Mouse (Mus musculus) heart, adult 18-20 months (tissue): Measurements from ENCODE around the gene Serpina3f. TPM values are rescaled to one million over a fixed set of nuclear protein-coding genes. Genes with fewer than 3 reads are reported as not detected.
"Not testable (repeated sequence)": the region's sequence is repeated elsewhere in the genome, so short reads cannot be mapped to it uniquely, and the experiment has no call there.

ENCODE experiments used
- DNase-seq, 2 experiments: peaks; one replicate each; pipeline ENCODE4 v3.0.0; 2021 to 2022; ENCODE audit warnings: mixed read lengths in 1 of 2
- long read RNA-seq, 2 experiments: library from polyadenylated mRNA; stranded (forward); transcript quantifications; one replicate each; pipeline ENCODE4 v2.0.0; 2021
- total RNA-seq, 2 experiments: library from RNA; stranded (reverse); gene quantifications; 2 replicates each; pipeline ENCODE4 v1.2.3; 2021

Serpina3f gene
- total RNA-seq: 1 to 10 TPM in 1 of 2 experiments, under 1 TPM in 1; 0.62 to 1.1 TPM
- long read RNA-seq, experiment 1: 0 reads
- long read RNA-seq, experiment 2: 0 reads

DNA sequence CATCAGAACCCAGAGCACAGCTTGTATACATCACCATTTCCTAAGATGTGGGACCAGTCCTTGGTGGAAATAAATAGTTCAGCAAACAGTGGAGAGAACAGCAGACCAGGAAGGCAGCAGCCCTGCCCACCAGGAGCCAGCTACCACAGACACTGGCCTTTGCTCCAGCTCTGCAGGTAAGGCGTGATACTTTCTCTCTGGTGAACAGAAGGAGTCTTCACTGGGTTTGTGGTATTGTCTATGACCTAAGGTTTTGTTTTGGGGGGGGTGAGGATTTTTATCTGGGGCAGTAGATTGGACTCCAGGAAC lies at the start of gene Serpina3f:
Serpina3f (plus strand) TSS at position 100 of the 309 bp plus-strand sequence.
- no peak for DNase-seq

DNA sequence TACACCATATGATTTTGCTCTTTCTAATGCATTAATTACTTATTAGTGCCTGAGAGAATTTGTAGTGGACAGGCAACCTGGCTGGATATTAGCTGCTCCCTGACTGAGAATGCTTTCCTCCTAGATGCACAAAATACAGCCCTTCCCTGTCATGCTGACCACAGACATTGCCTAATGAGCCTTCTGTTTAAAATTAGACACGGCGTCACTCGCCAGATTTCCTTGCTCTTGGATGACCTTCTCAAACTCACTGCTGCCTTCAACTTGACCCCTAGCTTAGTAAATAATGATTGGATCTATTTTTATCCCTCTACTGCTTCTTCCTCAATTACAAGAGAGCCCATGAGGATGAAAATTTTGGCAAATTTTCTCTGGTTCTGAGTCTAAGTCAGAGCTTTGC lies 39.6 kb upstream of the Serpina3f start:
- DNase-seq: peak; percentile 75 to 80

GRCm38 (mm10) chr12:104175636-104176035 lies 38.7 kb upstream of the Serpina3f start:
- DNase-seq: no peak

DNA sequence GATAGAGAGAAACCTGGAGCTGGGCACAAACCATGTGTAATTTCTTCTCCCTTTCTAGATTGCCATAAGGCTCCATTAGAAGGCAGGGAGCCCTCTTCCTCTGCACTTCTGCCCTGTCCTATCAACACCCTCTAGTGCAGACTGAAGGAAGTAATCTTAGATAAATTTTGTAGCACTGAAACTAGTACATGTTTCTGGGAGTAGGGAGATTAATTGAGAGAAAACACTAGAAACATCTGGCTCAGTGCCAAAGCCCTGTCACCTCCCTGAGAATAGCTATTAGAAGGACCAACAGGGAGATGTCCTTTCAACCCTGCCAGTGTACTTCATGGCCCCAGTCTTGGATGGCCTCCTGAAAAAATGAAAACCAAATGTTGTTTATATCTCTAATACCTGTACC lies 35.8 kb upstream of the Serpina3f start:
- peak; percentile 41 to 44 for DNase-seq

GRCm38 (mm10) chr12:104178987-104179386 lies 35.4 kb upstream of the Serpina3f start:
- no peak for DNase-seq

DNA sequence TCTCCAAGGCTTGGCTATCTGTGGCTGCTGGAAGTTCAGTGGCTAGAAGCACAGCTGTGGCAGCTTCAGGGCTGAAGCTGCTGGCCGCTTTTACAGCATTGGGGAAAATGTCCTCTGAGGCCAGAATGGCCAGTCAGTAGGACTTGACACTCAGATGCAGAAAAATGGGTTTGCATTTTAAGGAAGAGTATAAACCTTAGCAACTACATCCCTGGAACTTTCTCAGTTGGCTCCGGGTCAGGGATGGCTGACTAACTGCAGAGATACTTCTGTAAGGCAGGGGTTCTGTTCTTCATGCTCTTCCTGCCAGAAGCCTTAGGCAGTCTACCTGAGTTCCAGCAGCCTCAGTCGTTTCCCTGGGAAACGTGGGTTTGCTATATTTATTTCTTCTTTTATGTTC lies 29.3 kb upstream of the Serpina3f start:
- DNase-seq: no peak

- DNase-seq: peak in 1 of 2 experiments; percentile 13
These were observed 28.2 kb upstream of the Serpina3f start for GRCm38 (mm10) chr12:104186041-104186581.

DNA sequence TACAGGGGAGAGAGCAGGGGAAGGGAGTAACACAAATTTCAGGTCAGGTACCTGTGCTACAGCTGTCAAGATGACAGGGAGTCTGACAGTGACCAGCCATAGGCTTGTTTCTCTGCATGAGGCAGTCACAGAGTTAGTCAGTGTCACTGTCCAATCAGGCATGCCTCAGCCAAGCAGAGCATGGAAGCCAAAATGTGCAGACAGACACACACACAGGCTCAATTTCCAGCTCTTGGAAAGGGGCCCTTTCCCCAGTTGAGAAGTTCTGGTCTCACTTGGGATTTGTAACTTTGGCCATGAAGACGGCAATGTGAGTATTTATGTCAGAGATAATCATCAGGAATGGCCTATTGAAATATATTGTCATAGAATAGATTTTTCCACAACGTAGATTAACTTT lies 25.1 kb upstream of the Serpina3f start:
- DNase-seq: no peak

DNA sequence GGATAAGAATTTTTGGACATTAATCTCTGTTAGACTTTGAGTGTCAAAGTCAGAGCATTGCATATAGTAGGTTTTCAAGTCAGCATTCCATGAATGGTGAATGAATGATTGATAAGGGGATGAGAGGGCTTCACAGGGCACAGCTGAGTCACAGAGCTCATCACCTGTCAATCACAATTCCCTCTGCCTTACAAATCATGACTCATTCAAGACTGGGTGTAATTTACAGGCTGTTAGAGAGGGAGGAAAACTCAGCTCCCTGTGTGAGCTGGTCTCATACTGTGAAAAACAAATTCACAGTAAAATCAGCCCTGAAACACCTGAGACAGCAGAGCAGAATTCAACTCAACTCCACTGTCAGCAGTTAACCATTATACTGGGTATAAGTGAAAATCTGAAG lies 23.5 kb upstream of the Serpina3f start:
- no peak for DNase-seq

DNA sequence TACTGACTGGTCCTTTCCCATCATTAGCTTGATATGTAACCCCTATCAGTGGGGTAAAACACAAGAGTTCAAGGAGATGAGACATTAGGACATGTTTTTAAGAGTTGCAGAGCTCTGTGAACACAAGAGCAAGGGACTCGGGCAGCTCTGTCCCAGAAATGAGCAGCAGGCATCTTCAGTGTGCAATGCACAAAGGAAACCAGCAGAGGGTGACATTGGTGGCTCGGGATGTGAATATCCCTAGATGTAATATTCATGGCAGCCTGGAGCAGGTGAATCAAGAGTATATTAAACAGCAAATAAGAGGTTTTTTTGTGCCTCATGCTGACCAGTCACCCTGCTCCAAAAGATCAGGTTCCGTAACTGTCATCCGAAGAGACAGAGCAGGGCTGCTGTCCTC lies 5.2 kb upstream of the Serpina3f start:
- no peak for DNase-seq

DNA sequence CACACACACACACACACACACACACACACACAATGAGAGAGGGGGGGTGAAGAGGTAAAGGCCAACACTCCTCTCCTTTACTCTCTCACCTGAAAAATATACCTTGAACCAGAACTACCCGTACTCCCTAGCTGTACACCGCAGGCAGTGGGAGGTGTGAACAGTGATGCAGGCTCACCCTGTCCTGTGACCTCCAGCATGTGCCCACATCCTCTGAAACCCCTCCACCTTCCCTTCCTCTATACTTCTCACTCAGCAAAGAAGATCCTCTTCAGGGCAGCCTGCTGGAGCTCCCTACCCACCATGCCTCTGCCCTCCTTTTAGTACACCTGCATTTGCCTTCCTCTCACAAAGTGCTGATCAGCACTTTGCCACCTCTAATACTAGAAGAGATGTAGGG lies 4.5 kb upstream of the Serpina3f start:
- DNase-seq: no peak

- no peak for DNase-seq
These were observed 477 bp upstream of the Serpina3f start for GRCm38 (mm10) chr12:104213689-104214444.

GRCm38 (mm10) chr12:104215249-104215648 lies 905 bp downstream of the Serpina3f start:
- no peak for DNase-seq

GRCm38 (mm10) chr12:104221616-104222015 lies 7.3 kb downstream of the Serpina3f start:
- DNase-seq: no peak

DNA sequence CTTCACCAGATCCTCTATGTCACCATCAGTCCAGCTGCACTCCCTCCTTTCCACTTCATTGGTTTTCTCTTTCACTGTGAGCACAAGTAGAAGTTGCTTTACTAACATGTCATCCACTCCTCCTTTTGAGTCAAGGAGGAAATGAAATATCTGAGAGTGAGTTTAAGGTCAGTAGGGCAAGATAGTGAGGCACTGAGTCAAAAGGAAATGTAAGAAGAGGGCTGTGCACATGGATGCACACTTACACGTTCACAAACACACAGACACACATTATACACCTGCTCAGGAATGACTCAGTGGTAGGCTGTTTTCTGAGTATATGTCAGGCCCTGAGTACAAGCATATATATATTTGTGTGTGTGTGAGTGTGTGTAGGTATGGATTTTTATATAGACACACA lies 9.3 kb downstream of the Serpina3f start:
- no peak for DNase-seq

DNA sequence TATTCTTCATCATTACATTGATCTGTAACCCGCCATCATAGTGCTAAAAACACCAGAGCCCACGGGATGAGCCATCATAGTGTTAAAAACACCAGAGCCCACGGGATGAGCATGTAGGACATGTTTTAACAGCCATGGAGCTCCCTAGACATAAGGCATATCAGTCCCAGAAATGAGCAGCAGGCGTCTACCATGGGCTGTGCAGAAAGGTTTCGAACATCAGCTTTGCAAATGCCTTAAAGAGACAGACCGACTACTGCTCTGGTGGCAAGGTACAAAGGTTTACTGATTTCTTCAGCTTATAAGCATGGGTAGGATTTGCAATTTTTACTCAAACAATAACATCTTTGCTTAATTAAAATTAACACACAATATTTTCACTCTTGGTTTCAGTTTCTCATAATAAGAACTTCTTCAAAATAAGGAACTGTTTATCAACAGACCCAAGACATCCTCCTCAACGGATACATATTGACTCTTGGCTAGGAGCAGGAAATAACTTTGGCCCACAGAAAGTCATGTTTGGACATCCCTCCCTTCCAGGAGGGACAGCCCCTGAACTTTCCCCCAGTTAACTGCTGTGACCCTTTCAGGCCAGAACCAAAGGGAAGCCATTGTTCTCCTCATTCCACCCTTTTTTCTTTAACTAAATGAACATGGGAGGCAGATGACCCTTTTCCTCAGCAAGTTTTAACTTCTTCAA lies 10.4 kb downstream of the Serpina3f start:
- DNase-seq: peak; percentile 24 to 61

GRCm38 (mm10) chr12:104230762-104231161 lies 16.4 kb downstream of the Serpina3f start:
- DNase-seq: no peak

DNA sequence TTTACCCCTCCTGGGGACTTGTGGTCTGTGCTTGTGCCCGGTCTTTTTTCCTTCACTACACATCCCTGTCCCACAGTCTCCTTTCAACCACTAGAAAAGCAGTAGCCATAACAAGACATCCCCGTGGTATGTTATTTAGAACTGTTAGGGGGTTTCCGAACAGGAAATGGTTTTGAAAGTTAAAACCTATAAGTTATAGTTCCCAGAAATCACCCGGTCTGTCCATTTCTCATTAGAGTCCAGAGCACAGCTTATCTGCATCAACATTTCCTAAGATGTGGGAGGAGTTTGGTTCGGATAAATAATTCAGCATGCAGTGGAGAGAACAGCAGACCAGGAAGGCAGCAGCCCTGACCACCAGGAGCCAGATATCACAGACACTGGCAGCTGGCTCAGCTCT lies 21.6 kb downstream of the Serpina3f start, which contains the start of gene Serpina3g:
Serpina3g (plus strand) TSS at position 331 of the 400 bp plus-strand sequence.
- no peak for DNase-seq

DNA sequence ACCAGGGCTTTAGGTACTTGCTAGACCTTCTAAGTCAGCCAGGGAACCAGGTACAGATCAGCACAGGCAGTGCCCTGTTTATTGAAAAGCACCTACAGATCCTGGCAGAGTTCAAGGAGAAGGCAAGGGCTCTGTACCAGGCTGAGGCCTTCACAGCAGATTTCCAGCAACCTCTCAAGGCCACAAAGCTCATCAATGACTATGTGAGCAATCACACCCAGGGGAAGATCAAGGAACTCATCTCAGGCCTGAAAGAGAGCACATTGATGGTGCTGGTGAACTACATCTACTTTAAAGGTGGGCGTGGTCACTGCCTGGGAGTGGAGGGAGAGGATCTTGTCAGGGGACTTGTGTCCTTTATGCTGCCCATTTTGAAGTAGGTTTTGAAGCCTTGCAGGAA lies 23.7 kb downstream of the Serpina3f start:
- DNase-seq: not testable (repeated sequence)

GRCm38 (mm10) chr12:104243307-104243706 lies 29.0 kb downstream of the Serpina3f start:
- DNase-seq: peak; percentile 45 to 46

GRCm38 (mm10) chr12:104245092-104245491 lies 30.7 kb downstream of the Serpina3f start:
- DNase-seq: no peak

DNA sequence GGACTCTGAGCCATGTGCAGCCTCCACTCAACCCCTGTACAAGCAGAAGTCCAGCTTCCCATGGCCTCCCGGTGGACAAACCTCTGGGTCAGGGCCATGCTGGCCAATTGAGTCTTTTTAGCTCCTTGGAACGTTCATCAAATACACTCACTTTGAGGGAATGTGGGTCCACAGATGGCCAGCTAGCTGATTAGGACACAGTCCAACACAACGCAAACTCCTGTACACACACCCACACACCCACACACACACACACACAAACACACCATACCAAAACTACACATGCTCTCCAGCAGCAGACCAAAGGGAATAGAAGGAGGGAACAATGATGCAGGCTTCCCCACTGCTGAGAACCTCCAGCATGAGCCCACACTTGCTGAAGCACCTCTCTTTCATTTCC lies 31.3 kb downstream of the Serpina3f start:
- peak; percentile 44 to 53 for DNase-seq

- DNase-seq: peak; percentile 18 to 45
These were observed 33.2 kb downstream of the Serpina3f start for GRCm38 (mm10) chr12:104247553-104248002.
